Mouse (Mus musculus) left cerebral cortex, adult 18-20 months (tissue): Measurements from ENCODE around the gene Tctex1d1. TPM values are rescaled to one million over a fixed set of nuclear protein-coding genes. Genes with fewer than 3 reads are reported as not detected.

ENCODE experiments used
- total RNA-seq, 2 experiments: library from RNA; stranded (reverse); gene quantifications; 2 replicates each; pipeline ENCODE4 v1.2.3; 2021

Tctex1d1 gene
- total RNA-seq, 2 experiments from 2014 or later = 0.42 TPM; not detected in 1

Other genes starting within 250 kb of the Tctex1d1 start
- gene Sgip1, start 237.3 kb upstream of the Tctex1d1 start, total RNA-seq = 100 to 1,000 TPM; 264 to 268 TPM
- 1 to 10 TPM in 1 of 2 experiments, not detected in 1; 1.2 TPM for gene Insl5, start 48.2 kb downstream of the Tctex1d1 start, total RNA-seq
- gene Mier1, start 135.8 kb downstream of the Tctex1d1 start, total RNA-seq = 10 to 100 TPM; 42.5 to 44.6 TPM
- gene Wdr78, start 135.9 kb downstream of the Tctex1d1 start, total RNA-seq = 10 to 100 TPM; 14.3 to 14.5 TPM
- 10 to 100 TPM in 1 of 2 experiments, 1 to 10 TPM in 1; 8.9 to 13.6 TPM for gene Slc35d1, start 236.6 kb downstream of the Tctex1d1 start, total RNA-seq